Mouse (Mus musculus) embryonic facial prominence, embryonic 11.5 days (tissue): ENCODE data around the gene Aplp2. TPM values are rescaled to one million over a fixed set of nuclear protein-coding genes. Genes with fewer than 3 reads are reported as not detected.

Experiments
- ATAC-seq: fragments of 200-750 bp; cut with Nextera tagmentation; replicated peaks from 2 replicates; pipeline ENCODE4 v1.8.0; 2017; ENCODE audit warnings: low read depth; ENCODE audit not compliant: insufficient number of reproducible peaks, low FRiP score, low TSS enrichment
- DNase-seq: peaks from one replicate; pipeline ENCODE4 v3.0.0-alpha.2; 2015; ENCODE audit warnings: low spot score
- H3K27ac ChIP-seq: fragments of 300-500 bp; sonication (generic); replicated peaks from 2 replicates; pipeline ENCODE4 v1.5.1; 2014; ENCODE audit warnings: mild to moderate bottlenecking, low read depth, low read length, control low read depth
- H3K27me3 ChIP-seq: fragments of 300-500 bp; sonication (generic); 2 replicates; pipeline ENCODE4 v1.6.1; 2014; ENCODE audit warnings: mild to moderate bottlenecking, low read length, moderate library complexity, mixed read lengths; ENCODE audit not compliant: control insufficient read depth, insufficient read depth
- H3K36me3 ChIP-seq: fragments of 300-500 bp; sonication (generic); replicated peaks from 2 replicates; pipeline ENCODE4 v1.6.1; 2014; ENCODE audit warnings: low read depth, mild to moderate bottlenecking, low read length, moderate library complexity, mixed read lengths; ENCODE audit not compliant: control insufficient read depth, insufficient read depth
- H3K4me1 ChIP-seq: fragments of 300-500 bp; sonication (generic); 2 replicates; pipeline ENCODE4 v1.6.1; 2014; ENCODE audit warnings: low read length, mixed read lengths; ENCODE audit not compliant: control insufficient read depth, insufficient read depth
- H3K4me2 ChIP-seq: fragments of 300-500 bp; sonication (generic); 2 replicates; pipeline ENCODE4 v1.6.1; 2014; ENCODE audit warnings: low read depth, mild to moderate bottlenecking, control low read depth, low read length, moderate library complexity
- H3K4me3 ChIP-seq: fragments of 300-500 bp; sonication (generic); 2 replicates; pipeline ENCODE4 v1.5.1; 2014; ENCODE audit warnings: low read depth, low read length, control low read depth
- H3K9ac ChIP-seq: fragments of 300-500 bp; sonication (generic); replicated peaks from 2 replicates; pipeline ENCODE4 v1.6.1; 2014; ENCODE audit warnings: mild to moderate bottlenecking, control low read depth, low read length
- H3K9me3 ChIP-seq: fragments of 300-500 bp; sonication (generic); replicated peaks from 2 replicates; pipeline ENCODE4 v1.6.1; 2016; ENCODE audit warnings: mild to moderate bottlenecking, low read length, inconsistent platforms, mixed read lengths; ENCODE audit not compliant: control insufficient read depth
- WGBS: fragments of 180-500 bp; shearing (Covaris S2); extraction: QIAGEN DNeasy Blood & Tissue Kit; methylation state at CpG from one replicate; pipeline ENCODE4 v1.1.7; 2014; 5-methylcytosine and 5-hydroxymethylcytosine counted together
- polyA plus RNA-seq: library from polyadenylated mRNA; unstranded; fragments of >200 nt; fragmentation: Nextera tagmentation; extraction: Ambion mirVana; gene quantifications from 2 replicates; pipeline ENCODE4 v1.2.1, GENCODE M21; 2014

The Aplp2 gene
- polyA plus RNA-seq, 1 experiment from 2014 or later = 203 TPM

DNA sequence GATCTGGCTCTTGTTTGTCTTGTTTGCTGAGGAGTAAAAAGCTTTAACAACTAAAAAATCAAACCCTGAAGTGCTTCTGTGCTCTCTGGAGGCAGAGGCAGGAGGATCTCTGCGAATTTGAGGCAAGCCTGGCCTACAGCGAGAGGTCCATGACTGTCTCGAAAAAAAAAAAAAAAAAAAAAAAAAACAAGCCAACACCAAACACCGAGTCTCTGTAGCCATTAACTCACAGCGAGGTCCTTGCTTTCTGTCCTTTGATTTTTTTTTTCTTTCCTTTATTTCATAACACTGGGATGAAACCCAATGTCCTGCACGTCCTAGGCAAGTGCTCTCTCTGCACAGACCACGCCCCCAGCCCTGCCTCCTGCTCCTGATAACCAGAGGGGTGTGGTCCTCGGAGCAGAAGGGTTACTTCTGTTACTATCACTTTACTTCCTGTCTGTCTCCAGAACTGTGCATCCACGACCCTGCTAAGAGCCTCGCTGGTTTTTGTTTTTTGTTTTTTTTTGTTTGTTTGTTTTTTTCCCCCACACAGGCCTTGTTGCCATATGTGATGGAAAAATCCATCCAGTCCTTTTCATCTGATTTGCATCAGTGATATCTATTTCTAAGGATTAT is 40.7 kb upstream of the Aplp2 start:
- DNase-seq = no peak
- Histone ChIP-seq H3K4me2 (no peak overlapping the region), H3K36me3 (no peaks in the 10 kb centered on the region), H3K4me3 (no peak overlapping the region), H3K9me3 (no peaks in the 10 kb centered on the region), H3K9ac (no peak overlapping the region), H3K4me1 (no peaks in the 10 kb centered on the region), H3K27me3 (no peaks in the 10 kb centered on the region), H3K27ac (no peak overlapping the region)
- ATAC-seq = no peak
- 80% methylated on average over 10 of the region's 10 CpGs for WGBS

DNA sequence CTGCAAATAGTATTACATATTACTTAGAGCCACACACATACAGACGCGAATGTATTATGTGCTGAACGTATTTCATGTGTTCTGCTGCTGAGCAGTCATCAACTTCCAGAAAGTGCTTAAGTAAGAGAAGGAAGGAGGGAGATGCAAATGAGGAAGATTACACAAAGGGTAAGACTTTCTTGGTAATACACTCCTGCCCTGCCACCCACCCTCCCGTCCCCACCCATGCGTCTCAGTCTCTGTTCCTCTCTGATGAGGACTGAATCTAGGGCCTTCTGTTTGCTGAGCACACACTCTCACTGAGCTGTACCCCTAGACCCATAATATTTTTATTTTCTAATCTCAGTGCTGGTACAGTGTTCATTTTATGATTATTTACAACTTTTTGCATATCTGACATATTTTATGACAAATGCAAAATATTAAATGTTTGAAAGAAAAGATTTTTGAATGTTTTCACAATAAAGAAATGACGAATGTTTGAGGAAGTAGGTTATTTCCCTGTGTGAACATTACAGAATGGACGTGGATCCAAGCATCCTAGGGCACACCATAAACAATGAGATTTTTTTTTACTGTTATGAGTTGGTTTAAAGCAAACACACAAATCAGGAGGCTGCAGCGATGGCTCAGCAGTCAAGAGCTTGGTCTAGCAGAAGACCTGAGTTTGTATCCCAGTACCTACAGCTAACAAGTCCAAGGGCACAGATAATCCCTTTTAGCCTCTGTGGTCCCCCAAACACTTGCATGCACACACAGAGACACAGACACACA is 36.0 kb upstream of the Aplp2 start:
- Histone ChIP-seq H3K9ac (no peak overlapping the region), H3K27ac (no peak overlapping the region), H3K27me3 (no peaks in the 10 kb centered on the region), H3K4me2 (no peak overlapping the region), H3K4me3 (no peak overlapping the region), H3K36me3 (no peaks in the 10 kb centered on the region), H3K9me3 (no peaks in the 10 kb centered on the region), H3K4me1 (no peaks in the 10 kb centered on the region)
- WGBS = 82% methylated on average over 8 of the region's 8 CpGs
- DNase-seq (no peak), ATAC-seq (no peak)

DNA sequence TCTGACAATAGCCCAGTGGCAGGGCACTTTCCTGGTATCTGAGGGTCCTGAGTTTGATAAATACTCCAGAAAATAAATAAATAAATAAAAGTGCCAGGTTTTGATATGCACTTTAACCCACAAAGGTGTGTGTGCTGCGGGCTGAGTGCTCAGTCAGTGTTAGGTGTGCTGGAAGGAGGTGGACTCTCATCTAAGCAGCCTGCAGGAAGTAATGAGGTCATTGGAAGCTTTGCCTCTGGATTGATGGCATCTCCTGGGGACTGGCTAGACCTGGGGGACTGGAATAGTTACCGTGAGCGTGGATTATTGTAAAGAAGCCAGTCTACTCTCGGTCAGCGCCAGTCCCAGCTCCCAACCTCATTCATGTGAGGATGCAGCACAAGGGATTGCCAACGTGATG is 34.8 kb upstream of the Aplp2 start:
- no peak overlapping the region for H3K27ac ChIP-seq
- H3K9me3 ChIP-seq = no peaks in the 10 kb centered on the region
- ATAC-seq (no peak), DNase-seq (no peak)
- H3K4me3 ChIP-seq = no peak overlapping the region
- no peak overlapping the region for H3K9ac ChIP-seq
- WGBS = 64% methylated on average over 6 of the region's 6 CpGs
- no peaks in the 10 kb centered on the region for H3K27me3 ChIP-seq
- H3K36me3 ChIP-seq = no peaks in the 10 kb centered on the region
- H3K4me2 ChIP-seq = no peak overlapping the region
- no peaks in the 10 kb centered on the region for H3K4me1 ChIP-seq

GRCm38 (mm10) chr9:31245006-31245405 is 33.4 kb upstream of the Aplp2 start:
- no peak for ATAC-seq
- H3K27ac ChIP-seq = no peak overlapping the region
- H3K4me2 ChIP-seq = no peak overlapping the region
- no peak overlapping the region for H3K4me3 ChIP-seq
- H3K36me3 ChIP-seq = no peaks in the 10 kb centered on the region
- H3K4me1 ChIP-seq = no peaks in the 10 kb centered on the region
- no peaks in the 10 kb centered on the region for H3K9me3 ChIP-seq
- WGBS = 88% methylated on average over 6 of the region's 6 CpGs
- no peak for DNase-seq
- no peaks in the 10 kb centered on the region for H3K27me3 ChIP-seq
- no peak overlapping the region for H3K9ac ChIP-seq

DNA sequence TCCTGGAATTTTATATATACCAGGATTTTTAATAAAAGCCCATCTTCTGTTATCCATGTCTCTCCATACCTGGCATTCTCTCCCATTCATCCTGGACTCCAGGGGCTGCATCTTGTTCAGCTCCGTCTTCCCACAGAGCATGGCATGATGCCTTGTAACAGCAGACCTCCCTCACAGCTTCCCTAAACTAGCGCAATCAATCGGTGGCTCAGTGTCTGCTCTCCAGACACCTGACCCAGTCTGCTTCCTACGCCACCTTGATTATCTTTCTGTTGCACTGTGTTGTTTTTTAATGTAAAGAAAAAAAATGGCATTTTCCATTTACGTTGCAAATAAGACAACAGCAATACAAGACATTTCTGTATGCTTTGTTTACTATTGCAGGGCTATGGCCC is 32.3 kb upstream of the Aplp2 start:
- no peak overlapping the region for H3K4me2 ChIP-seq
- H3K4me1 ChIP-seq = no peaks in the 10 kb centered on the region
- DNase-seq = no peak
- ATAC-seq = no peak
- no peaks in the 10 kb centered on the region for H3K9me3 ChIP-seq
- H3K27ac ChIP-seq = no peak overlapping the region
- H3K9ac ChIP-seq = no peak overlapping the region
- no peaks in the 10 kb centered on the region for H3K27me3 ChIP-seq
- no peak overlapping the region for H3K4me3 ChIP-seq
- WGBS = 80% methylated on average over 5 of the region's 5 CpGs
- no peaks in the 10 kb centered on the region for H3K36me3 ChIP-seq

DNA sequence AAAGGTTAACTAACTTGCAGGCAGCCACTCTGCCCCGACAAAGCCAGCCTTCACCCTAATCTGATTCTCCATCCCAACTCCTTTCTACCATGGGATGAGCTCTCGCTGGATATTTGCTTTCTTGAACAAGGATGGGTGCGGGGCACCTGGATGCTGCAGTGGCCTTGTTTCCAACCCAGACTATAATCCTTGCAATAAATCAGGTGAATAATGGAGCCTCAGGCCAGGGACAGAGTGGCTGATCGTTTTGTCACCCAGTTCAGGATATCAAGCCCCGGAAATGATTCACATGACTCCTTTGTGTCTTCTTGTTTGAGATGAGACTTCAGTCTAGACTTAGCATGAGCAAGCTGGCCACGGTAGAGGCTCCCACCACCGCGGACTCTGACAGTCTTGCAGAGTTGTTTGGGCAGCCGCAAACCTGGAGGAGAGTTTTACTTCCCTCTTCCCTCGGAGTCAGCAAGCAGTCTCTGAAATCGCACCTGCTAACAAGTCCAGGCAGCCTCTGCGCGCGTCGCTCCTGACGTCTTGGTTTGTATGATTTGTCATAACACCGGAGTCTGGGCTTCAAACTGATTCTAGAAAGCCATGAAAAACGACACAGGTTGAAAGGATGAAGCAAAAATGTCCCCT is 31.8 kb upstream of the Aplp2 start:
- Histone ChIP-seq H3K4me2 (no peak overlapping the region), H3K9me3 (no peaks in the 10 kb centered on the region), H3K27ac (no peak overlapping the region), H3K4me3 (no peak overlapping the region), H3K9ac (no peak overlapping the region), H3K27me3 (no peaks in the 10 kb centered on the region), H3K36me3 (no peaks in the 10 kb centered on the region), H3K4me1 (no peaks in the 10 kb centered on the region)
- 77% methylated on average over 18 of the region's 18 CpGs for WGBS
- ATAC-seq = no peak
- DNase-seq = no peak

DNA sequence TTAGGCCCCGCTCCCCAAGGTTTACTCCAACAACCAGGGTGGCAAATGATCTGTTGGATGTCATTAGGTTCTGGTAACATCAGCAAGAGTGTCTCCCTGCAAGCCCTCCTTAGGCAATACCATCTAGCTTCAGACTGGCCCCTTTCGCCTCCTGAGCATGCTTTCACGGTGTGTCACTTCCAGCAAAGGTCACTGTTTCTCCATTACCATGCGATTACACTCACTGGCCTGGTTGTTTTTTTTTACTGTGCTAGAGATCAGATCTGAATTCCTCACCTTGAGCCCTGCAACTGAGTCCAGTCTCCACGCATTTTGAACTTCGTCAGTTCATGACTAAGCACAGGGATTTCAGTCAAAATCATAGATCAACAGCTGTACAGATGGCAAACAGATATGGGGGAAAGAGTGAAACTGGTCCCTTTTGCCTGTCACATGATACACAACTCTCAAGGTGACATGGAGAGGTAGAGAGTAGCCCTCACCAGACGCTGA is 29.6 kb upstream of the Aplp2 start:
- no peak overlapping the region for H3K27ac ChIP-seq
- no peak overlapping the region for H3K4me3 ChIP-seq
- 77% methylated on average over 7 of the region's 7 CpGs for WGBS
- no peaks in the 10 kb centered on the region for H3K27me3 ChIP-seq
- H3K36me3 ChIP-seq = no peaks in the 10 kb centered on the region
- no peak overlapping the region for H3K9ac ChIP-seq
- no peaks in the 10 kb centered on the region for H3K4me1 ChIP-seq
- no peaks in the 10 kb centered on the region for H3K9me3 ChIP-seq
- ATAC-seq = no peak
- no peak for DNase-seq
- no peak overlapping the region for H3K4me2 ChIP-seq
